Mouse (Mus musculus): ENCODE results near the gene Ptprq. TPM values are rescaled to one million over a fixed set of nuclear protein-coding genes. Genes with fewer than 3 reads are reported as not detected.
A peak's percentile ranks its signal among the peaks of the same experiment; 100 is the strongest.

Ptprq gene
- polyA plus RNA-seq, 1 experiment from 2014 or later, result 0.07 TPM

DNA sequence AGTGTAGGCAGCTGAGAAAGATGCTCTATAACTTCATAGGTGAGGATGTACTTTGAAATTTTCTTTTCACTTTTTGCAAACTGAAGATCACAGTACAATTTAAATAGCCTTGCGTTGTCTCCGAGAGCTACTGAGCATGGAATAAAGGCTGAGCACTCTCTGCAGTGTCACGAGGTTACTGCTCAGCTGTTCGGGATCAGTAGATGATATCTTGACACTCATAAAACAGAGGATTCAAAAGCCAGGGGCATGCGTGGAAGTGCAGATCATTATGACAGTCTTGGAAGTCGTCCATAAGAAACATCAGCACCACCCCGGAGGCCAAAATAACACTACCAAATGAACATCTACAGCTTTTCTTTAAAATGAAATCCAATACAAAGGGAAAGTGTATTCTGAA is 203.2 kb downstream of the Ptprq start:
- ATAC-seq (ENCODE audit: extremely low read depth, insufficient number of reproducible peaks, low FRiP score, low TSS enrichment), result no peak
- Histone ChIP-seq H3K9me3 (no peaks in the 10 kb centered on the region), H3K4me1 (no peaks in the 10 kb centered on the region), H3K9ac (no peak overlapping the region), H3K4me2 (no peak overlapping the region), H3K27ac (replicated peaks) (no peak overlapping the region), H3K4me3 (no peak overlapping the region), H3K36me3 (no peaks in the 10 kb centered on the region), H3K27me3 (replicated peaks) (no peaks in the 10 kb centered on the region)
- 58% methylated on average over 7 of the region's 7 CpGs for WGBS

DNA sequence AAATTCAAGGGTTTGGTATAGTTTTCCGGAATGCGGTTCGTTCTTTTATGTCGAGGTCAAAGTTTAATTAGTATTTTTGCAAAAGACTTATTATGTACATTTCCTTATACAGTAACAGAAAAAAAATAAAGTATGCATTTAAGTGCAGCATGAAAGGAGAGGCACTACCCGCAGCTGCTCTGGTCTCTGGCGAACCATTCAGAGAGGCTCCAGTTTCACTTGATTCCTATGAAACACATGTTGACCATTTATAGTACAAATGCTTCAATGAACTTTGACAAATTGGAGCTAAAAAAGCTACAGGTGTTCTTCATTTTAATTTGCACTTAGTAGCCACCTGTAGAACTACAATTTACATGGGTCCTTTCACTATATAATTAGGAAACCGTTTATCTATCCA is 205.1 kb downstream of the Ptprq start:
- ATAC-seq (ENCODE audit: extremely low read depth, insufficient number of reproducible peaks, low FRiP score, low TSS enrichment), result no peak
- no peaks in the 10 kb centered on the region for H3K36me3 ChIP-seq
- no peak overlapping the region for H3K4me3 ChIP-seq
- H3K9me3 ChIP-seq, result no peaks in the 10 kb centered on the region
- no peak overlapping the region for H3K9ac ChIP-seq
- H3K27me3 ChIP-seq (replicated peaks), result no peaks in the 10 kb centered on the region
- WGBS, result 85% methylated on average over 7 of the region's 7 CpGs
- no peak overlapping the region for H3K4me2 ChIP-seq
- H3K27ac ChIP-seq (replicated peaks), result no peak overlapping the region
- no peaks in the 10 kb centered on the region for H3K4me1 ChIP-seq

DNA sequence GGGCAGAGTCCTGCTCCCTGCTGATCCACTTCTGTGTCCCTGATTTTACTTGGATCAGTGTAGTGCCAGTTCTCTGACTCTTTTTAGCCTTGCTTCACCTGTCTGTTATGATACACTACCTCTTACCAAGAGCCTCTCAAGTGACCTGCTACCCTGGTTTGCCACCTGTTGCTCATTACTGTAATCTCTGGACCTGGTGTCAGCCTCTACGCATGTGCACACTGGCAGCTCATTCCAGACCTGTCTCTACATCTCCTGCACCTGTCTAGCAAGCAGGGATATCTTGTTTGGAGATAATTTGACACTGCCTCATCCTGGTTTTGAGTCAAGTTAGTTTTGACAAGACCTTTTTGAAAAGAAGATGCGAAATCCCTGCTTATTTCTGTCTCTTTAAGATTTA is 213.5 kb downstream of the Ptprq start:
- H3K9ac ChIP-seq, result no peak overlapping the region
- WGBS, result 68% methylated on average over 2 of the region's 2 CpGs
- no peak overlapping the region for H3K4me3 ChIP-seq
- H3K27ac ChIP-seq (replicated peaks), result no peak overlapping the region
- H3K36me3 ChIP-seq, result no peaks in the 10 kb centered on the region
- no peaks in the 10 kb centered on the region for H3K4me1 ChIP-seq
- no peaks in the 10 kb centered on the region for H3K9me3 ChIP-seq
- no peak overlapping the region for H3K4me2 ChIP-seq
- H3K27me3 ChIP-seq (replicated peaks), result no peaks in the 10 kb centered on the region
- no peak for ATAC-seq (ENCODE audit: extremely low read depth, insufficient number of reproducible peaks, low FRiP score, low TSS enrichment)

DNA sequence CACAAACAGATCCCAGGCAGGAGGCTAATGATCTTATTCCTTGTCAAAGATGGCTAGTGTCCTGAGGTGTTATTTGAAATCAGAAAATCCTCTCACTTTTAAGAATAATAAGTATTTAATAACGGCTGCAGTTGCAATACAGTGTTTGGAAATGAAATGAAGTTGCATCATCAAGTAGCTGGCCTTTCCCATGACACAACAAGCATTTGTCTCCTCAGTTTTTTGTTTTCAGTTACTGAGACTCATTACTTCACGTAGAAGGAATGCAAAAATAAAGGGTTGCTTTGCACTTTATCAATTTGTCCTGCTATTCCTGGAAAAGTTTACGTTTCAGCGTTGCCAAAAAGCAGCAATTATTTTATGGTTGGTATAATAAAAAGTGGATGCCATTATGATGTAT is 216.4 kb downstream of the Ptprq start:
- Histone ChIP-seq H3K4me2 (no peak overlapping the region), H3K4me1 (peaks cover 12% of the 10 kb centered on the region), H3K36me3 (no peaks in the 10 kb centered on the region), H3K27me3 (replicated peaks) (no peaks in the 10 kb centered on the region), H3K4me3 (no peak overlapping the region), H3K9me3 (no peaks in the 10 kb centered on the region), H3K9ac (no peak overlapping the region), H3K27ac (replicated peaks) (no peak overlapping the region)
- WGBS, result 61% methylated on average over 4 of the region's 4 CpGs
- ATAC-seq (ENCODE audit: extremely low read depth, insufficient number of reproducible peaks, low FRiP score, low TSS enrichment), result no peak

DNA sequence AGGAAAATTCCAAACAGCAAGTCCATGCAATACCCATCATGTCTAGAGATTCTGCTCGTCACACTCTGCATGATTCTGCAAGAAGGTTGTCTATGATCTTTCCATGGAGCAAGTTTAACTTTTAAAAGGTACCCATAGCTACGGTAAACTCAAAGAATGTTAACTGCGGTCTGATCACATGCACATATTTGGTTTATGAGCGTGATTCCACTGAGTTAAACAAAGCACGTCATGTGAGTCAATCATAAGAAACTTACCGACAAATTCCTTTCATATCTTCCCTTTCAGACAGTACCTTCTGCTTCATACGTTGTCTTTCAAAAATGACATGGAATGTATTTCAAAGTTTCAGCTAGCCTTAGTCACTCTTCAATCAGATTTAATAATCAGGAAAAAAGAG is 217.7 kb downstream of the Ptprq start:
- Histone ChIP-seq H3K27ac (replicated peaks) (no peak overlapping the region), H3K36me3 (no peaks in the 10 kb centered on the region), H3K4me1 (peaks cover 12% of the 10 kb centered on the region), H3K9ac (no peak overlapping the region), H3K27me3 (replicated peaks) (no peaks in the 10 kb centered on the region), H3K4me3 (no peak overlapping the region), H3K4me2 (no peak overlapping the region), H3K9me3 (no peaks in the 10 kb centered on the region)
- 82% methylated on average over 7 of the region's 7 CpGs for WGBS
- ATAC-seq (ENCODE audit: extremely low read depth, insufficient number of reproducible peaks, low FRiP score, low TSS enrichment), result no peak

DNA sequence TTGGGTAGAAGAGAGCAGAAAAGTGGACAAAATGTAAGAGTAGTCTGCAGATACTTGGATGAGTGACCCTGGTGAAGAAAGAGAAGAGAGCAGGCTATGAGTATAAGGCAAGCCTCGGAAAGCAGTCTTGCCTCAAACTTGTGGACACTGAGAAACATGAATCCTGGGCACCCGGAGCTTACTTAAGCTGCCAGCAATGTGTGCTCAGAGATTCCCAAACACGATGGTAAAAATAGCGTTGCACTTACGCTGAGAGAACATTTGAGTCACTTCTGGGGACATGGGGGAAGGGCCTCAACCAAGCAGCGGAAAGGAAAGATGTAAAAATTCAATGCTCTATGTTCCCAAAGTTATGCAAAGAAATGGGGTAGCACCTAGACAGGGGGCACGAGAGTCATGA is 220.2 kb downstream of the Ptprq start:
- Histone ChIP-seq H3K4me2 (peak overlapping the region; percentile 44), H3K36me3 (no peaks in the 10 kb centered on the region)

DNA sequence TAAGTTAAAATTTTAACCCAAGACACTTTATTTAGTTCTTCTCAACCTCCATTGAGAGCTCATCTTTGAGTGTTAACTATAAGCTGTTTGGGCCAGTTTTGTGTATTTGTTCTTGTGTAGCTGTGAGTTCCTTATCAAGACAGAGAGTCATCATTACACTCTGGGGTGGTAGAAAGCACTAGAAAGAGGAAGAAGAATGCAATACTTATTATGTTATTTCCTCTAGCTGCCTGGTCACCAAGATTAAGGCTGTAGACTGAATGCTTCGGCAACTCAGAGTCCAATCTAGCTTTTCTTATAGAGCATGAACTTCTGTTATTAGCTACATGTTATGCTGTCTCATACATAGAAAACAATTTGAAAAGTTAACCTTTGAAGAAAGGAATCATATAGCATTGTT is 223.4 kb downstream of the Ptprq start:
- Histone ChIP-seq H3K4me1 (peaks cover 26% of the 10 kb centered on the region), H3K27ac (replicated peaks) (no peak overlapping the region), H3K9ac (no peak overlapping the region), H3K4me3 (no peak overlapping the region), H3K9me3 (no peaks in the 10 kb centered on the region), H3K4me2 (no peak overlapping the region), H3K36me3 (no peaks in the 10 kb centered on the region), H3K27me3 (replicated peaks) (no peaks in the 10 kb centered on the region)
- WGBS, result 63% methylated on average over 1 of the region's 1 CpGs
- no peak for ATAC-seq (ENCODE audit: extremely low read depth, insufficient number of reproducible peaks, low FRiP score, low TSS enrichment)

More for the DNA sequence above, 220.2 kb downstream of the Ptprq start:
- no peaks in the 10 kb centered on the region for H3K9me3 ChIP-seq
- no peak overlapping the region for H3K9ac ChIP-seq
- H3K27ac ChIP-seq (replicated peaks), result peak overlapping the region; percentile 74
- H3K27me3 ChIP-seq (replicated peaks), result no peaks in the 10 kb centered on the region
- H3K4me3 ChIP-seq, result no peak overlapping the region
- peaks cover 19% of the 10 kb centered on the region for H3K4me1 ChIP-seq
- 45% methylated on average over 7 of the region's 7 CpGs for WGBS
- no peak for ATAC-seq (ENCODE audit: extremely low read depth, insufficient number of reproducible peaks, low FRiP score, low TSS enrichment)

DNA sequence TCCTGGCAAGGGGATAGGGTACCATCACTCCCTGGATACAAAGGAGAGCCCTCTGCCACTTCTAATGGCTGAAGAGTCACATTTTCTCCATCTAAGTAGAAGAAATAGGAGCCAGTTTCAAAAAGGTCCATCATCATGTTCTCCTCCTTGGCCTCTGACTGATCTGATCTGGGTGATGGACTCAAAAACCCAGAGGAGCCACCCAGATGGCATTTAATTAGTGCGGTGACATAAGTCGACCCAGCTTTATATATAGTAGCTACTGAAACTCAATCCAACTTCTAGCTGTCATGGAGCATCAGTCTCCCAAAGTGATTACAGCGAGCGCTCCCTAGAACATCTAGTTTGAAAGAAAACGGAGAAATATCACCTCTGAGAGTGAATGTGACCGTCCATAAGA is 225.3 kb downstream of the Ptprq start, which contains the start of gene Myf6:
Gene Myf6, minus strand, starts transcription at position 170 of the 400 bp plus-strand sequence.
- no peak within 1 kb of the TSS for H3K27ac ChIP-seq (replicated peaks)
- H3K9me3 ChIP-seq, result no peaks in the 10 kb centered on the region
- H3K36me3 ChIP-seq, result no peaks in the 10 kb centered on the region
- H3K9ac ChIP-seq, result peak within 1 kb of the TSS; percentile 74
- H3K4me2 ChIP-seq, result peak within 1 kb of the TSS; percentile 67
- H3K4me1 ChIP-seq, result peaks cover 20% of the 10 kb centered on the region
- WGBS, result 74% methylated on average over 6 of the region's 6 CpGs
- H3K27me3 ChIP-seq (replicated peaks), result no peaks in the 10 kb centered on the region
- peak within 1 kb of the TSS; percentile 40 for H3K4me3 ChIP-seq
- no peak for ATAC-seq (ENCODE audit: extremely low read depth, insufficient number of reproducible peaks, low FRiP score, low TSS enrichment)

DNA sequence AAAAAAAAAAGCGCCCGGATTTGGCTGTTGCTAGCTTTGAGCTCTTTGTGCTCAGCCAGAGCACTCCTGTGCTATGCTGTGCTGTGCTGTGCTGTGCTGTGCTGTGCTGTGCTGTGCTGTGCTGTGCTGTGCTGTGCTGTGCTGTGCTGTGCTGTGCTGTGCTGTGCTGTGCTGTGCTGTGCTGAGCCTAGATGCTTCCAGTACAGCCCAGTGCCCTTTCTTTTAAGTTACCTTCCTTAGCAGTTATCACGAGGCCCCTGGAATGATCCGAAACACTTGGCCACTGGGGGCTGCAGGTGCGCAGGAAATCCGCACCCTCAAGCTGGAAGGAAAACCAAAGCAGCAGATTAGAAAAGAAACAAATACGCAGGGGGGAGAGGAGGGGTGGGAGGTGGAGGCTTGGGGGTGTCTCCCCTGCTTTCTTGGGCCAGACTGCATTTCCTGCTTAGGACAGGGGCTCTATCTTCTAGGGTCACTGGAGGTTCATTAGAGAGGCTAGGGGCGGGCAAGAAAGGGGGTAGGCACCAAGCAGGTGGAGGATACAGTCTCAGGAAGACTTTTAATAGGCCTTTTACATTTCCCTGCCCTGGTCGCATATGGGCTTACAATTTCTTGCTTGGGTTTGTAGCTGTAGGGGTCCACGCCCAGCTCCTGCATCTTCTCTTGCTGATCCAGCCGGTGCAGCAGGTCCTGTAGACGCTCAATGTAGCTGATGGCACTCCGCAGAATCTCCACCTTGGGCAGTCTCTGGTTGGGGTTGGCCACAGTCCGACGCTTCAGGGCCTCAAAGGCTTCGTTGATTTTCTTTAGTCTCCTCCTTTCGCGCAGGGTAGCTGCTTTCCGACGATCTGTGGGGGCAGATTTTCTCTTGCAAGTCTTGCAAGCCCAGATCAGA is 226.0 kb downstream of the Ptprq start:
- Histone ChIP-seq H3K9ac (peak overlapping the region; percentile 74), H3K36me3 (no peaks in the 10 kb centered on the region), H3K27me3 (replicated peaks) (no peaks in the 10 kb centered on the region), H3K27ac (replicated peaks) (no peak overlapping the region), H3K4me3 (peak overlapping the region; percentile 40), H3K9me3 (no peaks in the 10 kb centered on the region), H3K4me2 (peak overlapping the region; percentile 67), H3K4me1 (peaks cover 15% of the 10 kb centered on the region)
- 40% methylated on average over 20 of the region's 20 CpGs for WGBS
- ATAC-seq (ENCODE audit: extremely low read depth, insufficient number of reproducible peaks, low FRiP score, low TSS enrichment), result no peak

DNA sequence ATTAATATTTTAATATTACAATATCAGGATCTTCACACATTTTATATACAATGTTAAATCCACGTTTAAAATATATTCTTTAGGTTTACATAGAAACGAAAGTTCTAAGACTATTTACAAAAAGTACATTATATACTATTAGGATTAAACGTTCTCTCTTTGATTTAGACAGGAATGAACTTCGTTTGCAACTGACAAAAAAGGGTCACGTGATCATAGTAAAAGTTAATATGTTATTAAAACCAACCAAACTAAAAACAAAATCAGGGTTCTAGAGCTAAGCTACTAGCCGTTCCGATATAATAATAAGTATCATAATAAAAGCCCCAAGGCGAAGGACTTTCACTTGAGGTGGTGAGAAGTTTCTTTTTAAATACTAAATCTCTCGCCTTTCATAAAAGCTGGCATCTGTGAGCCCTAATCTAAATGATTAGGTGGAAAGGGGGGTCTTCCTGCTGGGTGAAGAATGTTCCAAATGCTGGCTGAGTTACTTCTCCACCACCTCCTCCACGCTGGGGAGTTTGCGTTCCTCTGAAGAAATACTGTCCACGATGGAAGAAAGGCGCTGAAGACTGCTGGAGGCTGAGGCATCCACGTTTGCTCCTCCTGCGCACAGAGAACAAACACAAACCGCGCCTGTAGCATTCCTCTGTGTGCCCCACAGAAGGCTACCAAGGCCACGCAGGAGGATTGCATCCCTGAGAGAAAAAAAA is 226.8 kb downstream of the Ptprq start:
- no peak for ATAC-seq (ENCODE audit: extremely low read depth, insufficient number of reproducible peaks, low FRiP score, low TSS enrichment)
- WGBS, result 31% methylated on average over 18 of the region's 18 CpGs
- H3K27ac ChIP-seq (replicated peaks), result no peak overlapping the region

DNA sequence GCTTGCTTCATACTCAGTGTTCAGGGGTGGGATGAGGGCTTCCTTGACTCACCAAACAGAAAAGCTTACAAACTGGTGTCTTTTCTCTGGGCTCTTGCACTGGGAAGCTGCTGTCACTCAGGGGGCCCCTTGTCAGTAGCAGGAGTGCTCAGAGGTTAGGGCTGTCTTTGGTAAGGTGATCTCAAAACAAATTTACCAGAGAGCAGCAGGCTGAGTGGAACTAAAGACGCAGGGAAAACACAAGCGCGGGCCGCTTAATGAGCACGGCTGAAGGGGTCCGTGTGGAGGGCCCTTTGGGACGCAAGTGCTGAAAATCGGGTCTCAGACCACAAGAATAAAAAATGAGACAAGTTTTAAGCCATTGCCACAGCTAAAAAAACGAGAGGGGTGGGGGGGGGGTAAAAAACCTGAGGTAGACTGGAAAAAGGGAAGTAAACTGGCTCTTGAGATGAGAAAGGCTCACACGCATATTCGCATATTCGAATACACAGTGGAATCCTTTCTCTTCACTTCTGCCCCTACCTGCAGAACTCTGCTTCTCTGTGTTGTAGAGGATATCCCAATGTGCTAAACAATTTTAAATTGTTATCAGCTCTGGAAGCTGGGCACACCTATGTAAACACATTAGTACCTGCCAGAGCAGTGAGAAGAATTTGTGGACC is 231.1 kb downstream of the Ptprq start:
- no peak for ATAC-seq (ENCODE audit: extremely low read depth, insufficient number of reproducible peaks, low FRiP score, low TSS enrichment)
- Histone ChIP-seq H3K9ac (0 out of 2 replicates have a peak overlapping the region, but pooled peaks have one; percentile 2), H3K27me3 (replicated peaks) (no peaks in the 10 kb centered on the region), H3K36me3 (no peaks in the 10 kb centered on the region), H3K4me3 (no peak overlapping the region), H3K27ac (replicated peaks) (no peak overlapping the region), H3K4me2 (peak overlapping the region; percentile 47), H3K4me1 (peaks cover 2% of the 10 kb centered on the region; the same call in 1 of the 2 replicates), H3K9me3 (no peaks in the 10 kb centered on the region)
- WGBS, result 30% methylated on average over 12 of the region's 12 CpGs

More for the DNA sequence above, 226.8 kb downstream of the Ptprq start:
- Histone ChIP-seq H3K9me3 (no peaks in the 10 kb centered on the region), H3K4me1 (peaks cover 15% of the 10 kb centered on the region), H3K4me2 (peak overlapping the region; percentile 67), H3K27me3 (replicated peaks) (no peaks in the 10 kb centered on the region), H3K4me3 (peak overlapping the region; percentile 40), H3K36me3 (no peaks in the 10 kb centered on the region), H3K9ac (peak overlapping the region; percentile 74)

Measured in heart, embryonic 13.5 days (tissue).